Mouse (Mus musculus): ENCODE results near the gene Trmt10a.

The Trmt10a gene

GRCm38 (mm10) chr3:138143315-138144059 lies at the start of gene Trmt10a:
Gene Trmt10a (plus strand): TSS chr3:138143448.
- DNase-seq = peak; percentile 96

DNA sequence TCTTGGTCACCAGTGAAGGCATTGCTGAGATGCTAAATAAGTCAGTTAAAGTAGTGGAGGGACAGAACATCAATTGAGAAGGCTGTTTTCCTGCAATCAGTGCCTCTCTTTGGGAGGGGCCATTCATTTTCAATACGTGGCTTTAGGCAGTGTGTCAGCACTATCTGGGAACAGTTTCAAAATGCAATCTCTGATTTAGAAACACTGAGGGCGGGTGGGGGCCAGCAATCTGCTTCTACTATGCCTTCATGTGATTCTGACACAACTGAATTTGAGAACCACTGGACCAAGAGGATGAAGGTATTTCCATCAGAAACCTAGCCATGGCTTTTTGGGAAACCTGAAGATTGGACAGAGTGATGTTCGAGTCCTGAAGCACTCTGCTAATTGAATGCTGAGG lies 47.9 kb upstream of the Trmt10a start:
- DNase-seq = no peak

- no peak for DNase-seq
Measured at GRCm38 (mm10) chr3:138095718-138096117, 47.5 kb upstream of the Trmt10a start.

DNA sequence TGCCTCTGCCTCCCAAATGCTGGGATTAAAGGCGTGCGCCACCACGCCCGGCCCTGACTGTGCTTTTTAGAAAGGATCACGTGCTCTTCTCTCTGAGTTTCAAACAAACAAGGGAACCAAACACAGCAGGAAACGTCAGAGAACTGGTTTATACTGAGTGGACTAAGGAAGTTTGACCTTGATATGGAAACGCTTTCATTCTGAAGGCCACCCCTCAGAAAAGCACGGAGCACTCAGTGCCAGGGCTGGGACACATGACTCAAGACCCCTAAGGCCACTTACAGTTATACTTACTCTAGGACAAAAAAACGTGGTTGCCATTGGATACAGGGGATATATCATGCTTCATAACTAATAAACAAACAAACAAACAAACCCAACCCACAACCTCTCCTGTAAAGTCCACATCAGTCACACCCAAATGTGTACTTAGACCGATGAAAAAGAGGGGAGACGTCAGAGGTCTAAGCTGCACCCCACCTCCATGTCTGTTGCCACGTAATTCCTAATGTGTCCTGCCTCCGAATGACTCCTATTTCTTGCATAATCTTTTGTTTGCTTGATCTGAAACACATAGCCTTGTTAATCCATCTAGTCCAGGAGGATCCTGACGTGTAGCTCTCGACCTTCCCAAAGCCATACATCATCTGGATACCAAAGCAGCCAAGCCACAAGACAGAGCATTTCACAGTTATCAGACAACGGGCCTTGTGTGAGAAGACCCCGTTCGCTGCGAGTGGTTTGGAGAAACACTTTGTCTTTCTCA lies 46.8 kb upstream of the Trmt10a start:
- DNase-seq = no peak

- DNase-seq = no peak
Measured at GRCm38 (mm10) chr3:138097718-138098117, 45.5 kb upstream of the Trmt10a start.

- DNase-seq = no peak
Measured at GRCm38 (mm10) chr3:138101936-138102335, 41.3 kb upstream of the Trmt10a start.

DNA sequence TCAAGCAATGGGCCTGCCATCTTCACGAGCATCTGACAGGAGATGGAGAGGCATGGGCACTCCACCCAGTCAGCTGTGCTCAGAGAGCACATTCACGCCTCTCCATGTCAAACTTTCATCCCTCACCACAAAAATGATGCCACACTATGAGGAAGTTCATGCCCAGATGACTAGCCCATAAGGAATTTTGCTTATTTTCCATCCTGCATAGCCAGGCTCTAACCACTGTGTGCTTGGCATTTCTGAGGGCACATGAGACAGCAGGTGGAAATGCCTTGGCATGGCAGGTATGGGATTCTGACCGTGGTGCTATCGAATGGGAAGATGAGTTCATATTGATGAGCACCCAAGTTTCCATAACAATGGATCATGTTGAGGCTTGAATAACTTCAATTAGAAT lies 39.6 kb upstream of the Trmt10a start:
- no peak for DNase-seq

GRCm38 (mm10) chr3:138105056-138105455 lies 38.2 kb upstream of the Trmt10a start:
- DNase-seq = no peak

- DNase-seq = no peak
Measured at GRCm38 (mm10) chr3:138106887-138107286, 36.4 kb upstream of the Trmt10a start.

GRCm38 (mm10) chr3:138110910-138111782 lies 32.1 kb upstream of the Trmt10a start:
- no peak for DNase-seq

DNA sequence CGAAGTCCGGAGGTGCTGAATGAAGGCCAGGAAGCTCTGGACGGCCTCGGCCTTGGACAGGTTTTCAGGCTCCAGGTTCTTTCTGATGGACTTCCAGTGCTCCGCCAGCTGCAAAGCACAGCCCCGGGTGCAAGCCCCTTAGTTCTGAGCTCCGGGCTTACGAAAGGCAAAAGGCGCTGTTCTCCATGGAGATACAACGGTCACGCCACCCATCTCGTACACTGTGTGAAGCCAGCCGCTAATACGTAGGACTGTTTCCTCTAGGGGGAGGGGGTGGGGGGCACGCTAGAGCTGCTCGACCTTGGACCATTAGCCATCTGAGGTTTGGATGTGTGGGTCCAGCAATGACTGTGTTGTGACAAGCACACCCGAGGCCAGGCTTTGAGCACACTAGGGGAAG lies 29.1 kb upstream of the Trmt10a start:
- DNase-seq = no peak

DNA sequence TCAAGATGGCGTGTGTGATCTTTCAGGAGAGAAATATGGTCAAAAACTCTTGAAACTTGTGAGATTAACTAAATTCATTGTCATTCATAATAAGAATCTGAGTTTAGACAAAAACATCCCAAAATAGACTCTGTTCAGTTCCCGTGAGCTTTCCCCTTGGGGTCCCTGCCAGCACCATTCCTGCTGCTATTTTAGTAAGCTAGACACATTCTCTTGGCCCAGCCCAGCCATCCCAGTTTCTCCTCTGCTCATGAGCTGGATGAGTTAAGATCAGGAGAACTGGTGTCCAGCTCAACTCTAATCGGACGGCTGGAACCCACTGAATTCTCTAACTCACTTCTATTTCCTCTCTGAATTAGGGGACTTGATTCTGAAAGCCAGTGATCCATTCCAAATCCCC lies 26.4 kb upstream of the Trmt10a start:
- DNase-seq = no peak

- DNase-seq = no peak
Measured at GRCm38 (mm10) chr3:138118392-138118791, 24.9 kb upstream of the Trmt10a start.

DNA sequence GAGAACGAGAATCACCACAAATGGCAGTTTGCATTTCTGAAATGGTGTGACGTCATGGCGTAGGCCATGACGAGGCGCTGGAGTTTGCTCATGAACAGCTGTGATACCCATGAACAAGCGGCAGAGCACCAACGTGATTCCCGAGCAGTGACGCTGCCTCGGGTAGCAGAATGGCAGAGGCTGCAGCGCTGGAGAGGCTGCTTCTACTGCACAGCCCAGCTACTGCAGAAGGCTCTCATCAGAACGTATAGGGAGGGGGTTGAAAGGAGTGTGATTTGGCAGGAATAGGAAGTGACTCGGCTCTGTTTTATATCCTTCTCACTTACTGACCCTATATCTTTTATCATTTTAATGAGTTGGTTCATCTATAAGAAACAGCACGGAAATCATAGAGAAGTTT lies 24.4 kb upstream of the Trmt10a start:
- no peak for DNase-seq

DNA sequence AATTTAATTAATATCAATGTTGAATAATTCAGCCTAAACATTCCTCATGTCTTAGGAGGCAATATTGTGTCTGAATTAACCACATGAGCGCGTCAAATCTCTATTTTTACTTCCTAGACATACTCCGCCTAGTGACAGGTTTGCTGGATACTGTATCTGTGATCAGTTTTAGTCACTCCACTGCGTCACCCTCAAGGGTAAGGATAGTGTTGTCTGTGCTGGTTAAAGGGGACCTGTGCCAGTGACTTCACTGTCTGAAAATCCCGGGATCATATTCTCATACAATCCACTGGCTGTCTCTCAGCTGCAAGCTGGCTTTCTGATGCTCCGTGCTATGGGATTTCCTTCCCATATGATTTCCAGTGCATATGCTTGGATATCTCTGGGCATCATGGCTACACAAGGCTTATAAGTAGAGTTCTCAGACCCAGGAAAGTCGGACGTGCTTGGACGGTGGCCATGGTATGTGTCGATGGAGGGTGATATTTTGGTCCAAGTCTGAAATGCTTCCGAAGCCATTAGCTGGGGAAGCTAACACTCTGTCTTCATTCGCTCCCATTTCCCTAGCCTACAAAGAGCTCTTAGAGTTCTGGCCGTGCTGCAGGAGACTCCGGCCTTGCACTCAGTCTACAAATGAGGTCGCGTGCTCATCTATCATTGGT lies 23.7 kb upstream of the Trmt10a start:
- no peak for DNase-seq

GRCm38 (mm10) chr3:138121461-138121860 lies 21.8 kb upstream of the Trmt10a start:
- no peak for DNase-seq

GRCm38 (mm10) chr3:138123842-138124241 lies 19.4 kb upstream of the Trmt10a start:
- no peak for DNase-seq

DNA sequence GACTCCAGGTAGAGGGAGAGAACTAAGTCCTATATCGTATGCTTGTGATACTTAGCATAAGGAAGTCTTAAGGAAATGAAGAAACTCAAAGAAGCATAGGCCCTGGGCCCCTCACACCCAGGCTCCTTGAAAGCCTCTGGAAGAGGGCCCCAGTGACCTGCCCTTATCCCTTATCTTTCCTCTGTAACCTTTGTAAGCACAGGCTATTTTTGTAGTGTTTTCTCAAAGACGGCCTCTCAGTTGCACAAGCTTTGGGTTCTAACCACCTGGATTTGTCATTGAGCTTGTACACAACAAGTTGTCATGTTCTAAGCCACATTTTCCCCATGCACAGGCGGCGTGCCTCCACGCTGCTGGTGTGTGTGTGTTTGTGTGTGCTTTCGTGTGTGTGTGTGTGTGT lies 14.1 kb upstream of the Trmt10a start:
- no peak for DNase-seq

GRCm38 (mm10) chr3:138130692-138131091 lies 12.6 kb upstream of the Trmt10a start:
- no peak for DNase-seq

DNA sequence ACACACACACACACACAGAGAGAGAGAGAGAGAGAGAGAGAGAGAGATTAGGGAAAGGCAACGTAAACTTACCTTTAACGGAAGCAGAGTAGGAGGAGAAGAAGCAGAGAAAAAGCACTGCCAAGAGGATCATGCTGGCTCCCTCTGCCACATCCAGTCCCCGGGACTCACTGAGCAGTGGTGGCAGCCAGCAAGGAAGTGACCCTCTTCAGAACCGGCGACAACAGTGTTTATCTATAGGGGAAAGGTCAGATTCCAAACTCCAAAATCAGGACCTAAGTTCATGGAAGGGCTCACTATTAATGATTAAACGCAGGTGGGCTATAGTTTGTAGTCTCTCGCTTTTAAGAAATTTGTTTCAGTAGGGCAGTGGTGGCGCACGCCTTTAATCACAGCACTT lies 12.1 kb upstream of the Trmt10a start:
- DNase-seq = no peak

DNA sequence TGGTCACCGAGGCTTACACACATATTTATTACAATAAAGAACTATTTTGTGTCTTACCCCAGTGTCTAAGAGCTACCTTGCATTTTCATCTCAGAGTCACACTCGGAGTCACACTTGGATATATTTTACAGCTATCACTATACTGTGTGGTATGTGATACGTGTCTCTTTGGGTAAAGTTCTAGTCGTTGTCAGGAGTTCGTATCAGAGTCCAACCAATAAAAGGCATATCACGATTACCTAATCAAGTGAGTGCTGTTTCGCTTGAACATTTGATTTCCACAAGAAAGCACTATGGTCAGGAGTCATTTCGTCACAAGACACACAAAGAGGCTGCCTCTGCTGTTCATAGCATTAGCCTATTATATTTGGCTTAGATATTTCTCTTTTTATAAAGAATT lies 9.8 kb upstream of the Trmt10a start:
- no peak for DNase-seq

DNA sequence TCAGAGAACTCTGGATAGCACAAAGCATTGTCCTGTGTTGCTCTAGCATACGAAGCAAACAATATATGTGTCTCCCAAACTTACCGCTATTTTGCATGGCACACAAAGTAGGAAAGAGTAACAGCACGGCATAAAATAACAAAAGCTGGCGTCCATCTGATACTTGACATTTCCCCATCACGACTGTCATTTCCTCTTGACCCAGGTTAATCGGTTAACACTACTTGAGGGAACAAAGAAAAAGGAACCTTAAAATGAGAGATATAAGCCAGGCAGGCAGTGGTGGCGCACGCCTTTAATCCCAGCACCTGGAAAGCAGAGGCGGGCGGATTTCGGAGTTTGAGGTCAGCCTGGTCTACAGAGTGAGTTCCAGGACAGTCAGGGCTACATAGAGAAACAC lies 9.3 kb upstream of the Trmt10a start:
- DNase-seq = no peak

- no peak for DNase-seq
Measured at GRCm38 (mm10) chr3:138134528-138134927, 8.7 kb upstream of the Trmt10a start.

All from right cerebral cortex, postnatal 4 days (tissue).